Mouse (Mus musculus) gastrocnemius, postnatal 36 days (tissue): Measurements from ENCODE around the gene Akt1. TPM values are rescaled to one million over a fixed set of nuclear protein-coding genes. Genes with fewer than 3 reads are reported as not detected.

Experiments used
- DNase-seq, 2 experiments: peaks; one replicate each; pipeline ENCODE4 v3.0.0; 2022
- intact Hi-C: fragments of 180-260 bp; cut with DNase I; formaldehyde crosslinking; loops from one replicate; pipeline ENCODE4 v1.15.1; 2025
- total RNA-seq, 2 experiments: library from RNA; stranded (reverse); gene quantifications; 2 replicates each; pipeline ENCODE4 v1.2.3; 2021

The Akt1 gene
- total RNA-seq, 2 experiments from 2014 or later = 49.9 to 55.7 TPM

- intact Hi-C loops = no loop called here
- no peak for DNase-seq
Measured at GRCm38 (mm10) chr12:112664124-112664523, 10.6 kb downstream of the Akt1 start.

GRCm38 (mm10) chr12:112663716-112664115 is 11.0 kb downstream of the Akt1 start:
- intact Hi-C loops = no loop called here
- DNase-seq = no peak

DNA sequence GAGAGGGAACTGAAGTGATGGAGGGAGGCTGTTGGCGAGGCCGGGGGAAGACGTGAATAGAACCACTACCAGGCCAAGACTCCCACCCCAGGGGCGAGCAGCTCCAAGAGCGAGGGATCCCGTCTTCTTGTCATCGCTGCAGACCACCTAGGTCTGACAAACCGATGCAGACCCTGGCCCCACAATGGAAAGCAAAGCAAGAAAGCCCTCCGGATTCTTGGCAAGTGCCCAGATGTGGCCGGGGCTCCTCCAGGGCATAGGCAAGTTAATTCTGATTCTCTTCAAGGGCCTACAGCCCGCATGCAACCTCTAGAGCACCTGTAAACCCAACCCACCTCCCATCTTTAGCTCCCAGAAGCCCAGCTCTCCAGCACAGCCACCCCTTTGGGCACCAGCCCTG is 11.4 kb downstream of the Akt1 start:
- DNase-seq = no peak
- intact Hi-C loops = no loop called here

GRCm38 (mm10) chr12:112661851-112662250 is 12.8 kb downstream of the Akt1 start:
- no peak for DNase-seq
- intact Hi-C loops = loop anchor here (2.0 kb wide), 1 partner anchor 13 kb away; the partner anchor contains the start of gene Akt1

DNA sequence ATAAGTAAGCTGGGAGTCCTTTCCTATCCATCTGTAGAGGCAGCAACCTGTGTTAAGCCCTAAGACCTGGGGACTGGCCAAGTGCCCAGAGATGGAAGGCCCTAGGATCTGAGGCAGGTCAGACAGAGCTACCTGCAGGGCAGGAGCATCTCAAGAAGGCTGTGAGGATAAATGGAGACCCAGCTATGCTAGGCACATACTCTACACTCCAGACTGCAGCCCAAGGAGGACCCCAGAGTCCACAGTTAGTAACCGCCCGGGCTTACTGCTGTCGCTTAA is 13.4 kb downstream of the Akt1 start:
- intact Hi-C loops = loop anchor here (2.0 kb wide), 1 partner anchor 14 kb away; the partner anchor contains the start of gene Akt1
- no peak for DNase-seq

- intact Hi-C loops = loop anchor here (2.0 kb wide), 1 partner anchor 14 kb away; the partner anchor contains the start of gene Akt1
- DNase-seq = no peak
Measured at GRCm38 (mm10) chr12:112660576-112661326, 13.9 kb downstream of the Akt1 start.

DNA sequence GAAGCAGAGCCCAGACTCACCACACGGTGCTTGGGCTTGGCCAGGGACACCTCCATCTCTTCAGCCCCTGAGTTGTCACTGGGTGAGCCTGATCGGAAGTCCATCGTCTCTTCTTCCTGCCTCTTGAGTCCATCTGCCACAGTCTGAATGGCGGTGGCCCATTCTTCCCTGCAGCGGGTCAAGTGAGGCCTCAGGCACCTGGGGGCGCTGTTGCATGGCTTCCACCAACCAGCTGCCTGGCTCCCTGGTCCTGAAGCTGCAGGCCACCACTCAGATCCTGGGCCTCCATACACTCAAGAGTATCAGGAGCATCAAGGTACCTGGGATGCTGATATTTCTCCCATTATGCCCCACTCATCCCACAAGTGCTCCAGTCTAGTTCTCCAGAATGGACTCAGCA is 15.6 kb downstream of the Akt1 start:
- DNase-seq = peak; percentile 60 to 66
- intact Hi-C loops = no loop called here

DNA sequence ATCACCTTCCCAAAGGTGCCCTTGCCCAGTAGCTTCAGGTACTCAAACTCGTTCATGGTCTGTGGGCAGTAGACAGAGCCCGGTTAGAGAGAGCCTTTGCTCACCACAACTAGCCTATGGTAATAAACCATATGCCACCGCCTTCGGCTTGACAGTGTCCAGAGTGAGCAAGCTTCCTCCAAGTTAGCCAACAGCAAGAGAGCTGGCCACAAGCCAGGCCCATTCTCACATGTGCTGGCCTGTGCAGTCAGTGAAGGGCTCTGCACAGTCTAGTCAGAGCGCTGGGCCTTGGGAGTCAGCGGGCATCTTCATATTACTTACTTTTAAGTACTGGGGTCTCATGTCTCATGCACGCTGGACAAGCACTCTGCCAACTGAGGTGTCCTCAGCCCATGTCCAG is 16.1 kb downstream of the Akt1 start:
- intact Hi-C loops = no loop called here
- no peak for DNase-seq

GRCm38 (mm10) chr12:112654076-112654475 is 20.6 kb downstream of the Akt1 start:
- intact Hi-C loops = no loop called here
- DNase-seq = no peak

DNA sequence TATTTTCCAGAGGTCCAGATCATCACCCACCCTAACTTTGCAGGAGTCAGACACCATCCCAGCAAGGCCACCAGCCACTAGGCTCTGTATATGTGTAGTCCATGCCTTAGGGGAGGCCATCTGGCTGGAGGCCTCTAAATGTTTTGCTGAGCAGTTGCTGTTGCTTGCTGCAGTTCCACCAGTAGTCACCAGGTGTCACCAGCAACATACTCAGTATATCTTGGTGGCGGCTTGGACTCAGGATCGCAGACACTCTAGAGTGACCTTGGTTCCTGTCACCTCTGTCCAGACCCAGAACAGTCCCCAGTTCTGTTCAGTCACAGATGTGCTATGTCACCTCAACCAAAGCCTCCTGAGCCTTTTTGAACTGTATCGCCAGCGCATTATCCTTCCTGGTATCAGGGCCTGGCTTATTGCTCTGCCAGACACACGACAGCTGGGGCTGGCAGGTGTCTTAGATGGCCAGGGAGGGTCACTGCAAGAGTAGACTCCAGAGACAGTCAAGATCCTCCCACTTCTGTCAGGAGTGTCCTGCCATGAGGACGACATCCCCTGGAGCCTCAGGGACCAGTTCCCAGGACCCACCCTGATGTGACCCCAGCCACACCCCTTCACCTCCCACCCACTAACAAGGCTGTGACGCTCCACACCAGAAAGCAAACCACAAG is 21.4 kb downstream of the Akt1 start:
- intact Hi-C loops = no loop called here
- peak; percentile 82 to 84 for DNase-seq

DNA sequence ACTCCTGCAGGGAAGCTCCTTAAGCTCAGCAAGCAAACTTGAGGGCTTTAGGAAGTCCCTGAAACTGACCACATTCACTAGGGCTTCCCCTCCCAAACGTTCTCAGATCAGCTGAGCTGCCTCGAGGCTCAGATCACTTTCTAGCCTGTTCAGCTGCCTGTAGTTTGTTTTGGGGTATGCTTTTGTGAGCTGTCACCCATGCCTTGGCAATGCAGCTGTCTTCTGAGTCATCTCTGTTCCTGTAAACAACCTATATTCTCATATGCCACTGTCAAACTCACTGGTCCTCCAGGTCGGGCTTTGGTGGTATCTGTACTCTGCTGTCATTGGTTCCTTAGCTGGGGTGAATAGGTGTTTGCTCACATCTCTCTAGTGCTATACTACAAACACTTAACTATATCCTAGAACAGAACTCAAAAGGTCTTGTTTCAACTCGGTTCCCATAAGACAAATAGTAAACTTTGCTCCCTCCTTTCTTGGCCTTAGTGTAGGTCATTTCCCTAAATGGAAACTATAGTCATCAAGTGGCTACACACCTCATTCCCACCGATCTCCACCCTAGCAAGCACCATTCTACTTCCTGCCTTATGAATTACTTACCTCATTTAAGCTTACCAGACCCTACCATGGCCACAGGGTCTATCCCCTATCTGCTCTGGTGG is 22.8 kb downstream of the Akt1 start:
- DNase-seq = no peak
- intact Hi-C loops = no loop called here

GRCm38 (mm10) chr12:112648081-112648480 is 26.6 kb downstream of the Akt1 start:
- DNase-seq = no peak
- intact Hi-C loops = no loop called here

- DNase-seq = no peak
- intact Hi-C loops = no loop called here
Measured at GRCm38 (mm10) chr12:112646139-112646538, 28.5 kb downstream of the Akt1 start.

DNA sequence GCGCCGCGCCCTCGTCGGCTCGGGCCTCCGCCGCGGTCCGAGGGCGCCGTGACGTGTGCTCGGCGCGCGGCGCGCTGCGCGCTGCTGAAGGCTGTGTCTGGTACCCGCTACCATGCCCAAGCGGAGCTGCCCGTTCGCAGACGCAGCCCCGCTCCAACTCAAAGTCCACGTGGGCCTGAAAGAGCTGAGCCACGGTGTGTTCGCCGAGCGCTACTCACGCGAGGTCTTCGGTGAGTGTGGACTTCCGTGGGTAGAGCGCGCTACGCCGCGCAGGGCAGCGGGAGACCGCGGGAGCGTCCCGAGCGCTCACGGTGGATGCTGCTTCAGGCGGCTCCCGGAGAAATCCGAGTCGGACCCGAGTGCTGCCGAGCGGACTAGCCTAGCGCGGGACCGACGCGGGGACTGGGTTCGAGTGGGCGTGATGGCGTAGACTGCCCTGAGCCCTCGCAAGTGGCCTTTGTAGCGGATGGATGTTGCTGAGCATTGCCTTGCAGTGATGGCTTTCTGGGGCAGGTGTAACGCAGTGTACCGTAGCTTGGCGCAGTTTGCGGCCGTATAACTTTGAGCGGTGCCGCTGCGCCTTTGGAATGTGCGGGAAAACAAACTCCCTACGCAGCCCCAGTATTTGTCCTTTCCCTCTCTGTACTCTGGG is 29.7 kb downstream of the Akt1 start:
- DNase-seq = no peak
- intact Hi-C loops = no loop called here

GRCm38 (mm10) chr12:112644180-112644854 is 30.4 kb downstream of the Akt1 start, which contains the start of gene Siva1:
Gene Siva1 (plus strand): TSS chr12:112644679.
- DNase-seq = peak; percentile 94 to 99
- intact Hi-C loops = no loop called here

DNA sequence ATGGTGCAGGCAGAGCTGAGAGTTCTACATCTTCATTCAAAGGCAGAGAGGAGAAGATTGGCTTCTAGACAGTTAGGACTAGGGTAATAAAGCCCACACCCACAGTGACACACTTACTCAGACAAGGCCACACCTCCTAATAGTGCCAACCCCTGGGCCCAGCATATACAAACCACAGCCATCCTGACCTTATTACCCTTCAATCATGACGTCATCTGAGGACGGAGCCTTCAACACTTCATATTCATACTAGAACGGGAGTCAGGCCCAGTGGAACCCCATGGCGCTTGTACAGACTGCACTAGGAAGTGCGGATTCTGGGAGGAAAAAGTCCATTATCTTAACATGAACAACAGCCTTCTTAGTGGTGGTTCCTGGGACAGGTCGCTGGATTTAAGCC is 31.6 kb downstream of the Akt1 start:
- DNase-seq = no peak
- intact Hi-C loops = no loop called here

GRCm38 (mm10) chr12:112639526-112639925 is 35.2 kb downstream of the Akt1 start:
- intact Hi-C loops = no loop called here
- DNase-seq = no peak

DNA sequence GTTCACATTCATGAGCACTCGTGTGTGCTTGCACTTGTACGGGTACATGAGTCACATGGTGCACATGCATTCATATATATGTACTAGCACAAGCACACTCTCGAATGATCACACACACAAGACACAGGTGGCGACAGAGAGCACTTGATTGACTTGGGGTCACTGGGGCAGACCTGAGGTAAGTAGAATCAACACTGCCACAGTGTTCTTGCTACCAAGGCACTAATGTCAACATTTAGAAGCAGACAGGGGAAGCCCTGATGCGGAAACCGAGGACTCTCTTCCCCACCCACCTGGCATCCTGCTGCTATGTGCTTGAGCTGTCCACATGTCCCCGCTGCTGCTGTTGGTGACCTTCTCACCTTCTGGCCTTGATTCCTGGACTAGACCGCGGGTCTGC is 41.0 kb downstream of the Akt1 start:
- DNase-seq = no peak
- intact Hi-C loops = no loop called here

GRCm38 (mm10) chr12:112632907-112633306 is 41.8 kb downstream of the Akt1 start:
- intact Hi-C loops = no loop called here

GRCm38 (mm10) chr12:112632084-112632777 is 42.5 kb downstream of the Akt1 start:
- no peak for DNase-seq
- intact Hi-C loops = no loop called here

More at GRCm38 (mm10) chr12:112632907-112633306, 41.8 kb downstream of the Akt1 start:
- DNase-seq = no peak
